Mouse (Mus musculus): ENCODE measurements around the gene Serpina3j. TPM values are rescaled to one million over a fixed set of nuclear protein-coding genes. Genes with fewer than 3 reads are reported as not detected.
A peak's percentile ranks its signal among the peaks of the same experiment; 100 is the strongest.
"Not testable (repeated sequence)": the region's sequence is repeated elsewhere in the genome, so short reads cannot be mapped to it uniquely, and the experiment has no call there.

The Serpina3j gene
- not detected for total RNA-seq (2021)
- long read RNA-seq, experiment 1: 0 reads
- long read RNA-seq, experiment 2: 0 reads

GRCm38 (mm10) chr12:104314253-104314652 lies at the start of gene Serpina3j:
Serpina3j (plus strand) TSS chr12:104314553.
- TF ChIP-seq CTCF (conservative IDR thresholded peaks at IDR 0.05): no peak
- DNase-seq (ENCODE audit: low spot score in 2 of 2): no peak
- no peak within 1 kb of the TSS for H3K4me3 ChIP-seq
- H3K27ac ChIP-seq: no peak within 1 kb of the TSS

- no peak for TF ChIP-seq CTCF (conservative IDR thresholded peaks at IDR 0.05)
- no peak overlapping the region for H3K27ac ChIP-seq
- DNase-seq (ENCODE audit: low spot score in 2 of 2): no peak
Observed at GRCm38 (mm10) chr12:104266374-104266773, 48.0 kb upstream of the Serpina3j start.

GRCm38 (mm10) chr12:104278216-104279055 lies 35.9 kb upstream of the Serpina3j start:
- Histone ChIP-seq H3K27ac (no peak overlapping the region), H3K4me3 (no peak overlapping the region)
- DNase-seq (ENCODE audit: low spot score in 2 of 2): no peak
- TF ChIP-seq CTCF (conservative IDR thresholded peaks at IDR 0.05): no peak

More at GRCm38 (mm10) chr12:104266374-104266773, 48.0 kb upstream of the Serpina3j start:
- H3K4me3 ChIP-seq: no peak overlapping the region

GRCm38 (mm10) chr12:104279056-104279435 lies 35.3 kb upstream of the Serpina3j start:
- DNase-seq (ENCODE audit: low spot score in 2 of 2): no peak
- no peak overlapping the region for H3K27ac ChIP-seq
- H3K4me3 ChIP-seq: no peak overlapping the region
- no peak for TF ChIP-seq CTCF (conservative IDR thresholded peaks at IDR 0.05)

DNA sequence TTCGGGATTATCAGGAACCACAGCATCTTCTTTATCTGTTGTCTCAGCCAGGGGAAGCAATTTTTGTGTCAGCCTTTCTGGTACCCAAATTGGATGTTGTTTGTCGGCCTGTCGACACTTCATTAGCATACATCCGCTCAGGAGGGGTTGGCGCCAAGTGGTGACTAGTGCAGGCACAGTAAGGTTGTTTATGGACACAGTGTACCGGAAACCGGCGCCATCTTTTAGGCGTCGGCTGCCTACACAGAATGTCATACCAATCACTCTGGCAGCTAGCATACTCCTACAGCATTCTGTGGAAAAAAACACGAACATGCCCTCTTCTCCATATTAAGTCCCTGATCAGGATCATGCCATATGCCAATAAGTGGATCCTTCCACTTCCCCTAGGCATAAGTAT lies 31.0 kb upstream of the Serpina3j start:
- DNase-seq (ENCODE audit: low spot score in 2 of 2): no peak
- no peak for TF ChIP-seq CTCF (conservative IDR thresholded peaks at IDR 0.05)

GRCm38 (mm10) chr12:104288336-104288735 lies 26.0 kb upstream of the Serpina3j start:
- no peak for DNase-seq (ENCODE audit: low spot score in 2 of 2)
- no peak overlapping the region for H3K4me3 ChIP-seq
- H3K27ac ChIP-seq: no peak overlapping the region
- TF ChIP-seq CTCF (conservative IDR thresholded peaks at IDR 0.05): no peak

More for the DNA sequence above, 31.0 kb upstream of the Serpina3j start:
- Histone ChIP-seq H3K27ac (0 out of 2 replicates have a peak overlapping the region, but pooled peaks have one; percentile 14), H3K4me3 (no peak overlapping the region)

DNA sequence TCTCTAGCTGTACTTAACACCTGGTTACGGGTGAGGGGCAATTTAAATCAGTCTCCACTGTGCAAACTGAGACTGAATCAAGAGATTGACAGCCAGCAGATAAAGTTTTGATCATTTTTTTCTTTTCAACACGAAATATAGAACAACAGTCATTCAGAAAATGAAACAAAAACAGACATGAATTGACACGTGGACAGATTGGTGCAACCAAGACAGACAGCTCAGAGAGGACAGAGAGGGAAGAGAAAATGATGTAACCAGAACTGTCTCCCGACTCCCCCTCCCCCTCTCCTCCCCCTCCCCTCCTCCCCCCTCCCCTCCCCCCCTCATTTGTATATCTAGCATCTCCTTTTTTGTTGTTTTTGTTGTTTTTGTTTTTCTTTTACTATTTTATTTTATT lies 24.5 kb upstream of the Serpina3j start:
- DNase-seq (ENCODE audit: low spot score in 2 of 2): no peak
- no peak for TF ChIP-seq CTCF (conservative IDR thresholded peaks at IDR 0.05)
- no peak overlapping the region for H3K27ac ChIP-seq
- no peak overlapping the region for H3K4me3 ChIP-seq

DNA sequence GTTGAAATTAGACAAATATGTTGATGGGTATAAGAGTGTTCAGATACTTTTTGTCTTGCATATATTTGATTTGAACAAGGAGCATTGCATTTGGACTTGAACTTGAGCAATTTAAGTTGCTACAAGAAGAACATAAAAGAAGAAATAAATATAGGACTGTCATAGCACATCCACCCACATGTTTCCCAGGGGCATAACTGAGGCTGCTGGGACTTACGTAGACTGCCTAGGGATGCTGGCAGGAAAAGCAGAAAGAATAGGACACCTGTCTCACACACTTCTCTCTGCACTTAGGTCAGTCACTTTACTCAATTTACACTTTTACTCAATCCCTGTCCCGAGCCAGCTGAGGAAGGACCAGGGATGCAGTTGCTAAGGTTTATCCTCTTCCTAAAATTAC lies 20.4 kb upstream of the Serpina3j start:
- DNase-seq (ENCODE audit: low spot score in 2 of 2): no peak

DNA sequence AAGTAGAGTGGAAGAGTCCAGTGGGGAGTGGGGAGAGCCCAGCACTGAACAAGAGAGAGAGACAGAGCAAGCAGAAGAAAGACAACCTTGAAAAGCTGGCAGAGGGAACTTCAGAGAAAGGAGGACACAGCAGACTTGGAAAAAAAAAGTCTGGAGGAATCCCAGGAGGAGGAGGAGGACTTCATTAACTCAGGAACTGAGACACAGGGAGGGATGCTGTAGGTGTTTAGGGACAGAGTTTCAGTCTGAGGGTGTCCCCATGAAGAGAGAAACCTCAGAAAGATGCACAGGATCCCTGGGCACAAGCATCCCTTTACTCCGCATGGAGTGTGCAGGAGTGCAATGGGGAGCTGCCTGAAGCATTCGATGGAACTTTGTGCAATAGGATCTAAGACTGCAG lies 16.3 kb upstream of the Serpina3j start:
- H3K4me3 ChIP-seq: no peak overlapping the region
- no peak overlapping the region for H3K27ac ChIP-seq
- no peak for TF ChIP-seq CTCF (conservative IDR thresholded peaks at IDR 0.05)
- no peak for DNase-seq (ENCODE audit: low spot score in 2 of 2)

More for the DNA sequence above, 20.4 kb upstream of the Serpina3j start:
- H3K27ac ChIP-seq: no peak overlapping the region
- no peak for TF ChIP-seq CTCF (conservative IDR thresholded peaks at IDR 0.05)
- H3K4me3 ChIP-seq: no peak overlapping the region

DNA sequence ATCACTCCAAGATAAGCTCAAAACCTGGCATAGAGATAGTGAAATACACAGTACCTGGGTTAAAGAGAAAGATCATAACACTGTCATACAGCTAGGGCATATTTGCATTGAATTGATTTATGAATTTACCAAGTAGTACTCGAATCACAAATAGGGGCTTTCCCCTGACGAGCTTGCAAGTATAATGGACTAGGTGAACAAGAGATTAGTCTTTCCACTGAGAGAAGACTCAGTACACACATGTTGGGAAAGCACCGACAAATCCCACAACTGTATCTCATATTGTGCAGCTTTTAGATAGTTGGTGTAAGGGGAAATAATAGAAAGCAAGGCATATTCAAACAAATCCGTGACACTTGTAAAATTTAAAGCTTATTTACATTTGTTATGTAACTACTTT lies 8.4 kb upstream of the Serpina3j start:
- Histone ChIP-seq H3K27ac (no peak overlapping the region), H3K4me3 (no peak overlapping the region)
- no peak for DNase-seq (ENCODE audit: low spot score in 2 of 2)
- TF ChIP-seq CTCF (conservative IDR thresholded peaks at IDR 0.05): no peak

DNA sequence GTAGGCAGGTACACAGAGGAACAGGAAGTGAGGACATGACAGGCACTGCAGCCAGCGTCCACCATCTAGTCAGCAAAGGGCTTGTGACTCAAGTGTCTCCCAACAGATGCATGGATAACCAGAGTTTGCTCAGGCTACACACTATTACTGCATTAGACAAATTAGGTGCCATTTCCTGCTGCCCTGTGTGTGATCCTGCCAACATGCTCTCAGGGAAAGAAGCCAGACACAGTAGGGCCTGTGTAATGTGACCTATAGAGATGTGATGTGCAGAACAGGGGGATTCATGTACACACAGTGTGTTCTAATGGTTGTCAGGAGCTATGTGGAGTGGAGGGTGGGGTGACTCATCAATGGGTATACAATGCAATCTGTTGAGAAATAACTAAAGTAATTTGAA lies 8.1 kb downstream of the Serpina3j start:
- Histone ChIP-seq H3K27ac (no peak overlapping the region), H3K4me3 (no peak overlapping the region)
- no peak for DNase-seq (ENCODE audit: low spot score in 2 of 2)
- no peak for TF ChIP-seq CTCF (conservative IDR thresholded peaks at IDR 0.05)

DNA sequence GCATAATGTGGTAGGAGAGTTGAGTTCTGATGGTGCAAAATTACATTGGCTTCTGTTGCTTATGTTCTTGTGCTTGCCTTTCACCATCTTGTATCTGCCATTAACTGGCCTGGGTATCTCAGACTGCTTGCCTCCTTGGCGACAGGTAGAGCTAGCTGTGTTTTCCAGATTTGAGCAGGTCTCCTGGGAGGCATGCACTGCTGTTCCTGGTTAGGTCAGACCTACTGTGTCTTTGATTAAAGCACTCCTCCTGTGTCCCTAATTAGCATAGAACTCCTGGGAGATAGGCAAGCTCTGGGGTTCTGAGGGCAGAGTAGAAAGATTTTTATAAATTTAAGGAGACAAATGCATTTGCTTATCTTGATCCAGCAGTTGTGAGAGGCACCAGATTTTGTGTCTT lies 17.3 kb downstream of the Serpina3j start:
- DNase-seq (ENCODE audit: low spot score in 2 of 2): no peak
- Histone ChIP-seq H3K4me3 (no peak overlapping the region), H3K27ac (no peak overlapping the region)
- TF ChIP-seq CTCF (conservative IDR thresholded peaks at IDR 0.05): no peak

DNA sequence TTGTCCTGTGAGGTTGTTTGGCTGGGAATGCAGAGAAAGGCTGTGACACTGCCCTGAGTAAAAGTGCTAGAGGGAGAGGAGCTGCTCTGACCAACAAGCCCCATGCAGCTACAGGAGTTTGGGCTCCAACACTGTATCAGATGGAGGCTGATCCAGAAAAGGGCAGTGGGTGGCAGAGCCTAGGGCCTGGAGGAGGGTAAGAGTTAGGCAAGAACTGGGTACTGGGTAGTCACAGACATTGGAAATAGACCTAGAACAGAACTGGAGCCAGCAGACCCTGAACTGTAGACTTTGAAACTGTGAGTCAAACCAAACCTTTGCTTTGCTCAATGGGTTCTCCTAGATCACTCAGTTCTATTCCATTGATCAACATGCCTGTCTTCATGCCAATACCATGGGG lies 22.5 kb downstream of the Serpina3j start:
- not testable (repeated sequence) for H3K27ac ChIP-seq; H3K4me3 ChIP-seq; DNase-seq (ENCODE audit: low spot score in 2 of 2)

DNA sequence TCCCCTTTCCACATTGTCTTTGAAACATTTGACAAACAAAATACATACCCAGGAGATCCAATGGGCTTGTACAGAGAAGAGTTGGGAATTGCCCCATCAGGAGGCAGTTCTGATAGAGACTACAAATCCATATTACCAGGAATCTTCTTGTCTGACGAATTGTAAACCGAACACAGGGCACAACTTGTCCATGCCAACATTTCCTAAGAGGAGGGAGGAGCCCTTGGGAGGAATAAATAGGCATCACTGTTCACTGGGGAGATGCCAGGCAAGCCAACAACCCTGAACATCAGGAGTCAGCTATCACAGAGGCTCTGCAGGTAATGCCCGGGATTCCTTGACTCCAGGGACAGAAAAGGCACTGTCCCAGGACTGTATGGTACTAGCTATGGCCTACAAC lies 23.9 kb downstream of the Serpina3j start, which contains the start of the genes Serpina3k and Serpina3m:
Gene Serpina3k (plus strand): TSS at position 261 of the 400 bp plus-strand sequence.
Gene Serpina3m (plus strand): TSS at position 261 of the 400 bp plus-strand sequence.
- DNase-seq (ENCODE audit: low spot score in 2 of 2); H3K27ac ChIP-seq; H3K4me3 ChIP-seq: not testable (repeated sequence)

Measured in layer of hippocampus, adult 2 months (tissue).